Mouse (Mus musculus): ENCODE results near the gene Ccn6.
"Not testable (repeated sequence)": the region's sequence is repeated elsewhere in the genome, so short reads cannot be mapped to it uniquely, and the experiment has no call there.

The Ccn6 gene

GRCm38 (mm10) chr10:39163694-39164093 lies at the start of gene Ccn6:
TSS of gene Ccn6 (minus strand) at chr10:39163794.
- peak in 1 of 2 experiments; percentile 5 for DNase-seq

GRCm38 (mm10) chr10:39210031-39210430 lies 46.4 kb upstream of the Ccn6 start:
- DNase-seq: no peak

- DNase-seq: no peak
Measured at GRCm38 (mm10) chr10:39209161-39210025, 45.8 kb upstream of the Ccn6 start.

- no peak for DNase-seq
Measured at GRCm38 (mm10) chr10:39208712-39209111, 45.1 kb upstream of the Ccn6 start.

- no peak for DNase-seq
Measured at GRCm38 (mm10) chr10:39207310-39207855, 43.8 kb upstream of the Ccn6 start.

- no peak for DNase-seq
Measured at GRCm38 (mm10) chr10:39202490-39202889, 38.9 kb upstream of the Ccn6 start.

GRCm38 (mm10) chr10:39198216-39198615 lies 34.6 kb upstream of the Ccn6 start:
- DNase-seq: not testable (repeated sequence)

GRCm38 (mm10) chr10:39192673-39193072 lies 29.1 kb upstream of the Ccn6 start:
- DNase-seq: no peak

GRCm38 (mm10) chr10:39185545-39185906 lies 21.9 kb upstream of the Ccn6 start:
- no peak for DNase-seq

- DNase-seq: peak in 1 of 2 experiments; percentile 25
Measured at GRCm38 (mm10) chr10:39184864-39185544, 21.4 kb upstream of the Ccn6 start.

- DNase-seq: no peak
Measured at GRCm38 (mm10) chr10:39176981-39177380, 13.4 kb upstream of the Ccn6 start.

GRCm38 (mm10) chr10:39173077-39173476 lies 9.5 kb upstream of the Ccn6 start:
- peak; percentile 56 to 74 for DNase-seq

GRCm38 (mm10) chr10:39172540-39172931 lies 8.9 kb upstream of the Ccn6 start:
- peak in 1 of 2 experiments; percentile 16 for DNase-seq

- peak; percentile 89 to 93 for DNase-seq
Measured at GRCm38 (mm10) chr10:39171603-39172539, 8.3 kb upstream of the Ccn6 start.

- peak; percentile 93 to 95 for DNase-seq
Measured at GRCm38 (mm10) chr10:39171134-39171533, 7.5 kb upstream of the Ccn6 start.

- peak; percentile 20 to 44 for DNase-seq
Measured at GRCm38 (mm10) chr10:39170706-39171105, 7.1 kb upstream of the Ccn6 start.

- DNase-seq: peak; percentile 85 to 87
Measured at GRCm38 (mm10) chr10:39170181-39170580, 6.6 kb upstream of the Ccn6 start.

- peak; percentile 22 to 48 for DNase-seq
Measured at GRCm38 (mm10) chr10:39169642-39170041, 6.0 kb upstream of the Ccn6 start.

- no peak for DNase-seq
Measured at GRCm38 (mm10) chr10:39167611-39168010, 4.0 kb upstream of the Ccn6 start.

GRCm38 (mm10) chr10:39165632-39166115 lies 2.1 kb upstream of the Ccn6 start:
- DNase-seq: peak; percentile 58 to 74

- DNase-seq: peak; percentile 62 to 70
Measured at GRCm38 (mm10) chr10:39162666-39163484, 719 bp downstream of the Ccn6 start.
